Mouse (Mus musculus) common myeloid progenitor, adult 5-6 weeks (primary cell): Measurements from ENCODE around the gene Adm2. TPM values are rescaled to one million over a fixed set of nuclear protein-coding genes. Genes with fewer than 3 reads are reported as not detected.
A peak's percentile ranks its signal among the peaks of the same experiment; 100 is the strongest.

Source experiments
- ATAC-seq: replicated peaks from 2 replicates; pipeline ENCODE4 v1.8.0; 2016; ENCODE audit warnings: low read depth, mild to moderate bottlenecking, moderate TSS enrichment, inconsistent platforms; ENCODE audit not compliant: poor library complexity, severe bottlenecking
- total RNA-seq: library from RNA; stranded (forward); fragments of 200-1000, 187-1606 nt; gene quantifications from 2 replicates; pipeline ENCODE4 v1.2.3, GENCODE M21; 2017

Gene Adm2
- total RNA-seq: not detected in 2 replicates

- no peak for ATAC-seq
Observed at GRCm38 (mm10) chr15:89322670-89323522, at the start of gene Adm2. Gene Adm2, plus strand, starts transcription at chr15:89322720.

- ATAC-seq: no peak
Observed at GRCm38 (mm10) chr15:89275497-89275896, 47.0 kb upstream of the Adm2 start.

- ATAC-seq: no peak
Observed at GRCm38 (mm10) chr15:89277366-89277765, 45.2 kb upstream of the Adm2 start.

DNA sequence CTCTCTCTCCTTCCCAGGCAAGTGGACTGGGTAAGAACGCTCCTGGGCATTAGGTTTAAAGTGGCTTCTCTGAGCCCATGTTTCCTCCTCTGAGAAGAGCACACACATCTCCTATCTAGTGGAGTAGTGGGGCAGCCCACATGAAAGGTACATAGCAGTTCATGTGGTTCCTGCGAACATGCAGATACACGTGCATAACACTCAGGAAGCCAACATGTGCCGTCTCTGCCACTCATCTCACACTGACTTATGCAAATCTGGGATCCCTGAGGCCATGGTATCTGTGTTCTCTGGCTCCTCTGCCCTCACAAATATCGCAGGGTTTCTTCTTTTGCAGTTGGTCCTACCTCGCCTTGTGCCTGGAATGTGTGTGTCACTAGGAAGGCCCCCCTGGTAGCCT lies 40.0 kb upstream of the Adm2 start:
- ATAC-seq: no peak

GRCm38 (mm10) chr15:89284094-89284493 lies 38.4 kb upstream of the Adm2 start:
- ATAC-seq: no peak

DNA sequence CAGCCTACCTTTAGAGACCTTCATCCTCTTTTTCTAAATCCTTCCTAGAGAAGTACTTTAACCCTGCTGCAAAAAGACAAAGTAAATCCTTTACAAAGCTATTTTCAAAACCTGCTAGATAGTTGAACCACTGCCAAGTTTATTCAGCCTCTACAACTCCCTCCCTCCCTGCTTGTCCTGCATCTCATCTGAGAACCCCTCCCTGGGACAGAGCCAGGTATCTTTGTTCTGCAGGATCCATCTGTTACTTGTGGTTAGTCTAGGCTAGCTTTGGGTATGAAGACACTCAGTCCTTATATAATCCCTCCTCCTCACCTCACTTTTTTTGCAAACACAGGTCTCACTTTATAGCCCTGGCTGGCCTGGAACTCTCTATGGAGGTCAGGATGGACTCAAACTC lies 37.5 kb upstream of the Adm2 start:
- peak; percentile 21; the same call in 1 of the 2 replicates for ATAC-seq

GRCm38 (mm10) chr15:89285478-89285877 lies 37.0 kb upstream of the Adm2 start:
- ATAC-seq: peak; percentile 67

DNA sequence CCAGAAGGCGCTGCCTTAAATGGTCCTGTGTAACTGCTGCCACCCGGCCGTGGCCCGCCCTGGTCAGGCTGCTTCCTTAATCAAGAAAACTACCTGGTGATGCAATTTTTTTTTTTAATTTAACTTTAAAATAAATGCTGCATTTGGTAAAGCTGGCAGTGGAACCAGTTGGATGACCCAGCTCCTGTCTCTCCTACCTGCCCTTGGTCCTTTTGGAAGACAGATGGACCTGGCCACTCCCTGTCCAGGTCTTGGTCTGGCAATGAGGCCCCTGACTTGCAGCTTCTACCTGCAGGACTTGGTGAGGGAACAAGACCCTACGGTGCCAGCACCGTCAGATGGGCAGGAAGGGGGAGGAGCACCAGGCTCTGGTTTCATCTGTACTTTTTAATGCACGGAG lies 36.4 kb upstream of the Adm2 start:
- no peak for ATAC-seq

DNA sequence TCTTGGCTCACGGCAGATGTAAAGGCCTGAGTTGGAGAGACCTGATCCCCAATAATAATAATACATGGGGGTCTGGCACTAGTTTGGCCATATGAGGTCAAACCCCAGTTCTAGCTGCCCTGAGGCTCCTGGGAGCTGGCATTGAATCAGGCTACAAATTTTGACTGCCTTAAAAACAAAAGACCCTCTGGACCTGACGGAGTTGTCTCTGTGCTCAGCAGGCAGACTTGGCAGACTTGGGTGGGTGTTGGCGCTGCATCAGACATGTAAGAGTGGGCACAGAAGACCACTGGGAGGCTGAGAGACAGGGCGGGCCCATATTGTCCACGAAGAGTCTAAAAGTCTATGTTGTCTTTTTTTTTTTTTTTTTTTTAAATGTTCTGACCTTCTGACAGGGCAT lies 35.9 kb upstream of the Adm2 start:
- no peak for ATAC-seq

DNA sequence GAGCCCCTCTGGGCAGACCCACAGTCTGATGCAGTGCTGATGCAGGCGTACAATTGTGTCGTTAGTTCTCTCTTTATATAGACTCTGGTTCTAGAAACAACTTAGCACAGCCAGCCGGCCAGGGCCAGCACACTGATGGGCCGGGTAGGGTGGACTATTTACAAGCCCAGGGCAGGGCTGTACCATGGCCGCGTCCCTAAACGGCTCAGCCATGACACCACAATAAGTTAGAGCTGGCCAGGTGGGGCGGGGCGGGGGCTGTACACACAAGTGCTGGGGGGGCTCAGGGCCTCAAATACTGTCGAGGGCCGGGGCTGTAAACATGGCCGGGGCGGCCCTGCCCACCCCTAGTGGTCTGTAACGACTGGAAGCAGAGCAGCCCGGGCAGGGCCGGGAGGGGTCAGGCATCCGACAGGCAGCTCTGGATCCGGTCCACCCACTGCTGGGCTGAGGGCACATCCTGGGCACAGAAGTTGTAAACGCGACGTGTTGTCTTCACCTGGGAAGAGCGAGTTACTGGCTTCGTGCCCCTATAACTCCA lies 34.2 kb upstream of the Adm2 start:
- ATAC-seq: no peak

DNA sequence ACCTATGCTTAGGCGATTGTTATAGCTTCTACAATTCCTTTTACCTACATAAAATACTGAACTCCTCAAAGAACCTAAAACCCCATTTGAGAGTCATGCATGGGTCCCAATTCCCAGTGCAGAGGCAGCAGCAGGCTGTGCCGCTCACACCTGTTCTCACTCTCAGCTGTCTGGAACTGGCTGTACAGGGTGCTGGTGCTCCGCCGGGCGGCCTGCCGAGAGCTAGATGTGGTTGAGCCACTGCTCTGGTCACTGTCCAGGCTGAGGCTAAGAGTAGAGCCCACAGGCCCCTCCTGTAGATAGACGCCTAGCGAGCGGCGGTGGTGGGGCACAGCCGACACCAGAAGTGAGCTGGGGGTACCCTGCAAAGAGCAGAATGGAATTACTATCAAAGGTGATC lies 33.1 kb upstream of the Adm2 start:
- no peak for ATAC-seq

GRCm38 (mm10) chr15:89291521-89291920 lies 31.0 kb upstream of the Adm2 start:
- ATAC-seq: no peak

DNA sequence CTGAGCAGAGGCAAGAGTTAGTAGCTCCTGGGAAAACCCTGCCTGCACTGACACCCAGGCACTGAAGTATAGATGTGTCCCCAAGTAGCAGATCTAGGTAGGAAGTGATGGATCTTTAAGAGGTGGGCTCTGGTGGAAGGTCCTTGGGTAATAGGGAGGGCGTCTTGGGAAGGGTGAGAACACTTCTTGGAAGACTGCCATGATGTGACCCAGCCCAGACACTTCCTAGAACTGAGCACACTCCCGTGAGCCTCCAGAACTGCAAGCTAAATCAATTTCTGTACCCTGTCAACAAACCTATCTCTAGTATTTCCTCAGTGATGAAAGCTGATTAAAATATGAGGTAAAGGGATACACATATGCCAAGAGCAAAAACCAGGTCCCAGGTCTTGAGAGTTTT lies 29.7 kb upstream of the Adm2 start:
- ATAC-seq: no peak

DNA sequence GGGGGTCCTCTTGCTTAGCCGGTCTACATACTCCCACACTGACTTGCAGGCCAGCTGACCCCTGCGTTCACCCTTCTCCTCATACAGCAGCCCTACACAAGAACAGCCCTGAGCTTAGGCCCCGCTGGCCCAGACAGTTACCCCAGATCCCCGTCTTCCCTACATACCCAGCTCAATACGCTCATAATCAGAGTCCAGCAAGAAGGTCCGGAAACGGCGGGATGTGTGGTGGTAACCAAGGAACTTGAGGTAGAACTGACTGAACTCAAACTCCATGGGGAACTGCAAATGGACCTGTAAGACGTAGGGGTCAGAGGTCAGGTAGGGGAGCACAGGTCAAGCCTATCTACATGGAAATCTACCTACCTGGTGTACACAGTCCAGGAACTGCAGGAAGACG lies 28.7 kb upstream of the Adm2 start:
- no peak for ATAC-seq

DNA sequence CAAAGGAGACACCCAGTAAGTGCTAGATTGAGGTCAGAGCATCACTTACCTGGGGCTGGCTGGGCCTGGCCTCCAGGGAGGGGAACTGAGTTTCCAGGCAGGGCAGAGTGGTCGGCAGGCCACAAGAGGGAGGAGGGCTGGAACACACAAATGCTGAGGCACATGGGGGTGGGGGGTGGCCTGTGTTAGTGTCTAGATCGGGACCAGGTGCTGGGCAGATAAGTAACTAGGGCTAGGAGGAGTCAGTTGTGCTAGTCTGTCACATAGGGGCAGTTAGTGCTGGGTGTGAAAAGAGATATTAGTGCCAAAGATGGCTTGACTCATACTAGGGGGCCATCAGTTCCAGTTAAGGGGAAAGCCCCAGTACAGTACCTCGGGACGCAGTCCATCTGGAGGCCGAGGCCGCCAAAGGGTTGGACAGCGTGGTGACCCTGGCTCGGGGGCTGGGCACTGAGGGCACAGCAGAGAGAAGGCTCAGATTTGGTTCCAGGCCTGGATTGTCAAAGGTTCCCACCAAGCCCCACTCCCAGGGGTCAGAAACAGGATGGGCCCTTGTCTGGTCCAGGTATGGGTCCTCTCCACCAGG lies 26.8 kb upstream of the Adm2 start:
- no peak for ATAC-seq

DNA sequence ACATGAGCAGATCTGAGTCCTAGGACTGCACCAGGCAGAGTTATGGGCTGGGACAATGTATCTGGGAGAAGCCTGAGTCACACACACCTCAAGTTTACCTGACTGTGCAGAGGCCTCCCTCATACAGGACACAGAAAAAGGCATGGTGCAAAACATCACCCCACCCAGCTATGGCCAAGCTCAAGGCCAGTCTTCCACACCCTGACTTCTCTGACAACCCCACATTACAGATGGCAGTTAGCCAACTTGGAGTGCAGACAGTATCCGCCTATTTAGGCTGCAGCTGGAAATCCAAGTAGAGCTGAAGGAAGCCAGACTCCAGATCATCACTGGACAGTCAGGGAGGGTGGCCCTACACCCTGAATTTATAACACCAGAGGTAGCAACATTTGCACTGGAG lies 26.1 kb upstream of the Adm2 start:
- ATAC-seq: no peak

DNA sequence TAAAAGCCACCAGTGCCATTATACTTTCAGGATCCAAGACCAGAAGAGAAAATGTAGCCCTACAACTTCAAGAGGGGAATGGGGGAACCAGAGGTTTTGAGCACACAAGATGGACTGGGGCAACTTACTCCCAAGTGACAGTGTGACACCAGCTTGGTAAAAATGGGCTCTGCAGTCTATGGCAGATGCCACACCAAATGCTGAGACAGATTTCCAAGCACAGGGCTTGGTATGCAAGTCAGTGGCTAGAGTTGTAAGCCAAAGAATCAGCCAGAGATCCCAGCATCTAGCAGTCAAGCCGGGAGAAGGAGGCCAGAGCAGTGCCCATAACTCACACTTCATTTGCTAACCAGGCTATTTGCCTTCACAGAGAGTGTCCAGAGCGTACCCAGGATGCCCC lies 24.8 kb upstream of the Adm2 start:
- ATAC-seq: no peak

DNA sequence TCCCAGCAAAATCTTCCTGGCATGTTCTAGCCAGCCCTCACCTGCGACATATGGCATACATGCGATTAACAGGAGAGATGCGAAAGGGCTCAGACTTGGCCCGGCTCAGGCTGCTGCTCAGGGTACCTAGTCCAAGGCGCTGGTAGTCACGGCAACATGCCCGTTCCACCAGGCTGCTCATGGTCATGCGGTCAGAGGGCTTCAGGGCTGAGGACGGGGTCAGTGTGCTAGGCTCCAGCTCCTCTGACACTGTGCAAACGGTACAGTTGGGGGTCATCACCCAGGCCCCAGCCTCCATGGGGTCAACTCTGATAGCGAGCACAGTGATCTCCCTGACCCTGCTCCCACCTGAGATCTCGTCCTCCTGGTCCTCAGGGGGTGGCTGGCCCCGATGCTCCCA lies 22.3 kb upstream of the Adm2 start:
- no peak for ATAC-seq

DNA sequence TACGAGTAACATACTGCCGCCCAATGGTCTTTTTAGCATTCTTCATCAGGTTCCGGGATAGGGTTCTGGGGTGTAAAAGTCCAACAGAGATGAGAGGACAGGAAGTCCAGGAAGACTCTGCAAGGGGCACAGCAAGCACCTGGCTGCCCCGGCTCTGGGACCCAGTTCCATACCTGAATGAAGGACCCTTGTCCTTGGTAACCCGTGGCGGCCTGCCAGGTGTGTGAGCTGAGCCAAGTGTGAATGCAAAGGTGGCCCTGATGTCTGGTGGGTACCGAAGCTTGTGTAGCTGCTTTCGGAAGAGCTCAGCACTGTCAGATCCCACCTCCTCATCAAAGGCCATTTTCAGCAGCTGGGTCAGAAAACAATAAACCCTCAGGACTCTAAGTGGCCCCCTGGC lies 21.9 kb upstream of the Adm2 start:
- no peak for ATAC-seq

DNA sequence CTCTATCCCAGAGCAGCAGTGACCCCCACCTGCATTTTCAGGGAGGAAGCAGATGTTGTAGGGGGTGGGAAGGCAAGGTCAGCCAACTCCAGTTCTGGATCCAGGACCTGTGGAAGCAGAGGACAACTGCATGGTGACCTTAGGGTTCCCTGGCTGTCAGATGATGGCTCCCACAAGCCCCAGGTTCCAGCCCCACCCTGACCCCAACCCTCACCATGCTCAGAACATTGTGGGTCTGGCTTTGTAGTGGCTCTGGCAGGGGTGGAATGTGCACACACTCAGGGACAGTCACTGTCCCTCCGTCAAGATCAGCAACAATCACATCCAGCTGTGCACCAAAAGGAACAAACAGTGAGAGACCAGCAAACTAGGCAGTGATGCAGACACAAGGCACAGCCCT lies 16.6 kb upstream of the Adm2 start:
- no peak for ATAC-seq

GRCm38 (mm10) chr15:89307461-89307860 lies 15.1 kb upstream of the Adm2 start:
- ATAC-seq: no peak
